Mouse (Mus musculus): Measurements from ENCODE around the gene Csmd2.
"Not testable (repeated sequence)": the region's sequence is repeated elsewhere in the genome, so short reads cannot be mapped to it uniquely, and the experiment has no call there.

Gene Csmd2

DNA sequence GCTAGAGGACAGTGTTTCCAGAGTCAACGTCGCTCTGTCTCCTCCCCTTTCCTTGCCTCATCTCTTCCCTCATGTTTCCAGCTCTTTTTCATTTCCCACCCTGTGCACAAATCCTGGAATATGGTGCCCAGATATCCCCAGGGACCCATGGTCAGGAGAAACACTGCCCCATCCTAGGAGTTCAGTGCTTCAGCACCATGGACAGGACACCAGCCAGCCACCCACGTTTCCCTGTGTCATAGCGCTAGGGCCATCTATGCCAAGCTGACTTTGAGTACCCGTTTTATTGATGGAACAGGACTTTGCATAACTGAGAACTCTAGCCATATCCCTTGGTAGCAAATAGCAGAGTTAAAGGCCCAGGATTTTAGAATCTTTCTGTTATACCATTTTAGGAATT, 55.0 kb downstream of the Csmd2 start:
- no peak for DNase-seq (ENCODE audit: low spot score in 2 of 2)

DNA sequence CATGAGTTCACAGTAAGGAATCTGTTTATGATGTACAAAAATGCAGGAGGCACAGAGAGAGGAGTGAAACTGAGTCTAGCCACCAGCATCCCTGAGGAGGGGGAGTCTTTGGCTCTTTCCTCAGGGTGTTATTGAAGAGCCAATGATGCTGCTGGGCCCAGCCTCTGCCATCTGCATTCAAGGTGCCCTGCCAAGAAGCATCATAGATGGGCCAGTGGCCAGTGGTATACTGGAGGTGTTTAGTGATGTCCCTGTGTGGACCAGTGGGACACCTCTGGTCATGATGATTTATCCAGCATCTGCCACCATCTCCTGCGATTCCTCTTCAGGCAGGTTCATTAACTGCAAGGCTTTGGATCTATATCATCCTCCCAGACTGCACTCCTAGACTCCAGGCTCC, 61.1 kb downstream of the Csmd2 start:
- DNase-seq (ENCODE audit: low spot score in 2 of 2): peak in 1 of 2 experiments; percentile 40

DNA sequence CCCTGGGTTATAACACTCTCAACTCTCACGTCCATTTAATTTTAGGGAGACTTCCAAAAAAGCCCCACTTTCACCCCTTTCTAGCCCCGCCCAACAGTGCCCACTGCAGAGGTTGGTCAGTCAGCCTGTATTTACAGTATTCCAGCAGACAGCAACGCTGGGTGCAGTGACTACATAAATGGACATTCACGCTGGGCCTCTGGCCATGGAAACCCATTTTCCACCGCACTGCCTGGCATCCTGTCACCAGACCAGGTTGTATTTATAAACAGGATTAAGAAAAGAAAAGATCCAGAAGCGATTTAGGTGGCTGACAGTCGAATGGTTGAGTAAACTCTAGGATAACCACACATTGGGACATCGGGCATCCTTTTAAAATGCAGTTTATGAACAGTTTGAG, 65.0 kb downstream of the Csmd2 start:
- no peak for DNase-seq (ENCODE audit: low spot score in 2 of 2)

DNA sequence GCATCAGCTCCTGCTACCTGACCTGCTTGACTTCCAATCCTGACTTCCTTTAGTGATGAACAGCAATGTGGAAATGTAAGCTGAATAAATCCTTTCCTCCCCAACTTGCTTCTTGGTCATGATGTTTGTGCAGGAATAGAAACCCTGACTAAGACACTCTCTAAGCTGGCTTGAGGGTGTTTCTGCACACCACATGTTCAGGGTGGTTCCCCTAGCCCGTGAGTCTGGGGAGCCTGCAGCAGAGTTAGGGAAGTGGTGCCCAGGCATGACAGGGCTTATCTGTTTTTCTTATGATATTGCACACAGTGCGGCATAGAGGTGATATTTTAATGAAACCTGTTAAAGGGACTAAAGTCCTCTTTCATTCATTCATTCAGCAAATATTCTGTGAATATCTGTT, 73.6 kb downstream of the Csmd2 start:
- not testable (repeated sequence) for DNase-seq (ENCODE audit: low spot score in 2 of 2)

DNA sequence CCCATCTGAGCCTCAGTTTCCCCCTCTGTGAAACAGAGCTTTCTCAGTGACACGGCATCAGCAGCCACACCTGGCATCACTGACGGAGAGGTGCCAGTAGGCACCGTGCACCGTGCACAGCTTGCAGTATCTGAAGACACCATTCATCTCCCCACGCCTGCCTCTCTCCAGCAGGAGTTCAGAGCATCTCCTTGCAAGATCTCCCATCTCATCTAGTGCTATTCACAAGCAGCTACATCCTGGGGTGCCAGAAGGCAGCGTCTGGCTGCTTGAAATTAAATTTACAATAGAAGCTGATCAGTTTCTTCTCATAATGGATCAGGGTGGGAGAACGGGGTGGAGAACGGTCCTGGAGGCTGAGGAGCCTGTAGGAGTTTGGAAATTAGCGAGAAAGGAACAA, 79.5 kb downstream of the Csmd2 start:
- no peak for DNase-seq (ENCODE audit: low spot score in 2 of 2)

DNA sequence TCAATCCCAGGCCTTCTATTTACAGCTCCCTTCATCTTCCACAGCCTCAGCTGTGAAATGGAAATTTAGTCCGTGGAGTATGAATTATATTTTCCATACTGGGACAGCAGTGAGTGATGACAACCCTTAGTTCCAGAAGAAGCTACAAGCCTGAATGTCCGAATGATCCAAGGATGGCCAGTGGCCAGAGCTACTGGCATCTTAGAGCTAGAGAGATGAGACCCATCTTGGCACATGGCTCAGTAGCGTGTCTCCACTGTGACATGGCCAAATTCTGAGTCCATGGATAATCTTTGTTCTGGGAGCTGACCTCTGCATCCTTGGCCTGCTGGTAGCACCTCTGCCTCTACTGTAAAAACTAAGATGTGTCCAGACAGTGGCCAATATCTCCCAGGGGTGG, 96.8 kb downstream of the Csmd2 start:
- no peak for DNase-seq (ENCODE audit: low spot score in 2 of 2)

DNA sequence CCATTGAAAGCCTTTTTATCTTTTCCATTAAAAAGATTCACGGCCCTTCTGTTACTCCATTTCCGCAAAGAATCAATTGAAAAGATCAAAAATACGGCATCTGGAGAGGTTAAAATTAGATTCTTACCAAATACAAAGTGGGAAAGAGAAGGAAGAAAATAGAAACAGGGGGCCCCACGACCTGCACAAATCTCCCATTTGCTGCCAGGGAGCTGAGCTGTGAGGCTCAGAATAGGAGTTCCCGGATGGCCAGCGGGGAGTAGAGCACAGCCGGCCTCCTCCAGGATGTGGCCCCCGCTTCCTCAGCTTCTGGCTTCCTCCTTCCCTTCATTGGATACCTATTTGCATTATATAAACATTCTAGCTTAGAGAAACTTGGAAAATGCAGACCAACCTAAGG, 97.4 kb downstream of the Csmd2 start:
- no peak for DNase-seq (ENCODE audit: low spot score in 2 of 2)

DNA sequence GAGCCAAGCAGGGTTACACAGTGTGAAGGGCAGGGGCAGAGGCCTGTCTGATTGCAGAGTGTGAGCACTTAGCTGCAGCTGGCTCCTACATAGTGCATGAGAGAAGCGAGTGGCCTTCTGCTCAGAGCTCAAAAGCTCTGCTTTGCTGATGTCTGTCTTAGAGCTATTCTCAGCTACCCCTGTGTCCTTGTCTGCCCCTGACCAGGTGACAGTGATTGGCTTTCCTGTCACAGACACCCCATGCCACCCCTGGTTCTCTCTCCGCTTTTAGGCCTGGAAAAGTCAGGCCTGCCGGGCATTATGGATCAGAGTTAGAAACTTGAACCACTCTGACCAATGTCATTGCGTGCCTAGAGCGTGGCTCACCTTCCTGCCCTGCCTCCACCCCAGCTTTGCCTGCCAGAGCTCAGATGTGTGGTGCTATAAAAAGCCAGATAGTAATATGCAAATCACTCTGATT, 99.5 kb downstream of the Csmd2 start:
- no peak for DNase-seq (ENCODE audit: low spot score in 2 of 2)

DNA sequence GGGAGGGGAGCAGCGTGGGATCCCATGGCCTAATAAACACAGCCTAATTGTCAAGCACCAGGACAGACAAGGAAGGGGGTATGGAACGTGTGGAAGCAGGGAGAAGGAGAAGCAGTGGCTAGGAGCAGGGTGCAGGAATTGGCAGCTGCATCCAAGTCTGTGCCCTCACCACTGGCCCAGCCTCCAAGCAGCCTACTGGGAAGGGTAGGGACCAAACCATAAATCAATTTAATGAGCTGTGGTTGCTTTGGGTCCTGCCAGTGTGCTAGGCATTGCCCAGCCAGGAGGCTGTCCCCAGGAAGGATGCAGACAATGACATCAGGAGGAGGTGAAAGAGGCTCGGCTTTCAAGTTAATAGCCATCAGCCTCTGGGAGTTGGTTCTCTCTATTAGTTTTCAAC, 100.0 kb downstream of the Csmd2 start:
- no peak for DNase-seq (ENCODE audit: low spot score in 2 of 2)

DNA sequence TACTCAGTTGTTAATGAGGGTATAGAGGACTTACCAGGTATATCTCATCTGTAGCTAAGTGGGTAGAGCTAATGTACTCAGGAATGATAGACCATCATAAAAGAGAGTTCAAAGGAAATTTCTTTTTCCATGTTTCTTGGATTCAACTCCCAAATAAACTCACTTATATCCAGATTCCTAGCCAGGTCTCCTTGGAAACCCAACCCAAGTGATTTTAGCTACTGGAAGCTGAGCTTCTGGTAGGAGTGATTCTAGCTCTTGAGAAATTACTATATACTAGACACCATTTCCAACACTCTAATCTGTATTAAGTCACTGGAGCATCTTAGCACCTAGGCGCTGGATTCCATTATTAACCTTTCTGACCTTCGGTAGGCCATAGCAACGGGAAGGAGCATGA, 100.6 kb downstream of the Csmd2 start:
- no peak for DNase-seq (ENCODE audit: low spot score in 2 of 2)

DNA sequence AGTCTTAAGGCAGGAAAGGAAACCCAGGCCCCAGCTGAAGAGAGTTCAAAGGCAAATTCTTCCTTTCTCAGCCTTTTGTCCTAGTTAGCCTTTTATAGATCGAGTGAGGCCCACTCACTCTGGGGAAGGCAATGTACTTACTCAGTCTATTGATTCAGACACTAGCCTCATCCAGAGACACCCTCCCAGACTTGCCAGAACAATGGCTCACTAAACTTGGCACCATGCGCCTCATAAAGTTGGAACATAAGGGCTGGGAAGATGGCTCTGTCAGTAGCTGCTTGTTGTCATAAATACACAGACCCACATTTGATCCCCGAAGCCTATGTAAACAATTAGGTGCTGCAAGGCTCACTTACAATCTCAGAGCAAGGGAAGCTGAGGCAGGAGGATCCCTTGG, 104.3 kb downstream of the Csmd2 start:
- DNase-seq (ENCODE audit: low spot score in 2 of 2): no peak

DNA sequence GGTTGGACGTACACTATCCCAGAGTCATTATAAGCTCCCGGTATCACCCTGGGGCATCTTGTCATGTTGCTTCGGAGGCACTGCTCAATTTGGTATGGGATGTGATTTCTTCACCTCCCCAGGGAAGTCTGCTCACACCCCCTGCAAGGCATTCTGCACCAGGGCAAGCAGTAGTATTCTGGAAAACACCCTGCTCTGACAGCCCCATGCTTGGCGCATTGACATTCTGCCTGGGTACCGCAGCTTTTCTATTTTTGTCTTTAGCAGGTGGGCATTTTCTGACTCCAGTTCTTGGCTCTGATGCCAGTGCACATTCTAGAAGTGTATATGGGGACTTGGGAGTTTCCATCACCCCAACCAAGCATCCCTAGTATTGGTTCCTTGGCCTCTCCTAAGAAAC, 111.9 kb downstream of the Csmd2 start:
- no peak for DNase-seq (ENCODE audit: low spot score in 2 of 2)

DNA sequence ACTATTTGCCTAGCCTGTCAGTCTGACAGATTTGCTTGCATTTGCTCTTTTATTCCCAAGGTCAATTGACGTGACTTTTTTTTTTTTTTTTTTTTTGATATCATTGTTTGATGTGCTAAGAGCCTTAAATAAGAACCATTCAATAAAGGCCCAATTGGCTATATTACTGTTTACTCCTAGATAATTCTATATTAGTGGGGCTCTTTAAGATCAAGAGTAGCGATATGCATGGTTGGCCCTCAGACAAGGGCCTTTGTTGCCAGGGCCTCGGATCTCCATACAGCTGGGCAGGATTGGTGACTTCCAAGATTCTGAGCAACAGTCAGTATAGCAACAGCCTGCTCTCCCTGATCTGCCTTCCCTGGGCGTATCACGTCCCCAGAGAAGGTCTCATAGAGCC, 112.9 kb downstream of the Csmd2 start:
- DNase-seq (ENCODE audit: low spot score in 2 of 2): no peak

DNA sequence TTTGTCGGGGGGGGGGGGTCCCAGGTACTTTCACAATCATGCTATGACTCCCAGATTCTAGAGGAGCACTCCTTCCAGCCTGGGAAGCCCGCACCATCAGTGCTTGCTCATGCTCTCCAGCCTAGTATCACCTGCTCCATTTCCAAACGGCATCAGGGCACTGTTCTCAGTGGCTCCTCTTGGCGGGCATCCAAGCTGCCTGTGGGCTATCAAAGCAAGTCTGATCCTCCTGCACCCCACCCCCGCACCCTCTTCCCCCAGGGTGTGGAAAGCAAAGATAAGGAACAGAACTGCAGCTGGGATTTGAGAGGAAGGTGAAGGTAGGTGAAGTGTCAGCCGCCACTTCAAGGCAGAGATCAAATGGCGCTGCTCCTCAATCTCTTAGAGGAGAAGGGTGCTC, 128.7 kb downstream of the Csmd2 start:
- DNase-seq (ENCODE audit: low spot score in 2 of 2): no peak

DNA sequence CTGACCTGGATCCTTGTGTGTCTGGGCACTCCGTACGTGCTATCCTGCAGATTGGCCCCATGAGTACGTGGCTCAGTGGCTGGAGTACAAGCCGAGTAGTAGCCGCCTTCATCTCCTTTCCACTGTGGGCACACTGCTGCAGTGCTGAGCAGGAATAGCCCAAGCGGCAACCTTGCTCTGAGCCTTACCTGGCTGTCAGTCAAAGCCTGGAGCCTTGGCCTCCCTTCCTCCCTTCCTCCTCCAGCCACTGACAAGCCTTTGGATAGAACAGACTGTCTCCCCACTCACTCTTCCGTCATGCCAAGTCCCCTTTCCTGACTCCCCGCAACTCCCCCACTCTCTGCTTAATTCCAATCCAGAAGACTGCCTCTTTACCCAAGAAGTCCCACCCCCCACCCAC, 135.6 kb downstream of the Csmd2 start:
- DNase-seq (ENCODE audit: low spot score in 2 of 2): no peak

DNA sequence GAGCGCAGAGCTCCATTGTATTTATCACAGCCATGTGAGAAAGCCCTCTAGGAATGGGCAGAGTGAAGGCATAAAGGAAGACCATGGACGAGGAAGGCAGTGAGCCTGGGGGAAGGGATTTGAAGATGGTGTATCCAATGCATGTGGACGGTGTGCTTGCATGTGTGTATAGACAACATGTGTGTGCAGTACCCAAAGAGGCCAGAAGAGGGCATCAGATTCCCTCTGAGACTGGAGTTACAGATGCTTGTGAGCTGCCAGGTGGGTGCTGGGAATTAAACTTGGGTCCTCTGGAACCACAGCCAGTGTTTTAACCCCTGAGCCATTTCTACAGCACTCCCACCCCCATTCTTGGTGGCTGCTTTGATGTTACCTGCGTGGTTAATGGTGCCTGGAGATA, 137.1 kb downstream of the Csmd2 start:
- no peak for DNase-seq (ENCODE audit: low spot score in 2 of 2)

DNA sequence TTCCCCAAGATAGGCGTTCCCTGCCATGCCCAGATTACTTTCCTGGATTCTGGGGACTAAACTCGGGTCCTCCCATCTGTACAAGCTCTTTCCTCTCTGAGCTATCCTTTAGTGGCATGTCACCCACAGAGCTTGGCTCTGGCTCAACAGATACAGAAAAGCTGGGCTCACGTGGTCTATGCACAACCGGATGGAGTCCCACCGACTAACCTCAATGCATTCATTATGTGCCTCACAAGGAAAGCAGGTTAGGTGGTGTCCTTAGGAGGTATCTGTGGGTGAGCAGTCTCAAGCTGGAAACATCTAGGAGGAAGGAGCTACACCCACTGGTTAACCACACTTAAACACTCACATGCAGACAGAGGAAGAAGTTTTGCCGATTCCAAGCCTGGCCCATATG, 140.9 kb downstream of the Csmd2 start:
- no peak for DNase-seq (ENCODE audit: low spot score in 2 of 2)

DNA sequence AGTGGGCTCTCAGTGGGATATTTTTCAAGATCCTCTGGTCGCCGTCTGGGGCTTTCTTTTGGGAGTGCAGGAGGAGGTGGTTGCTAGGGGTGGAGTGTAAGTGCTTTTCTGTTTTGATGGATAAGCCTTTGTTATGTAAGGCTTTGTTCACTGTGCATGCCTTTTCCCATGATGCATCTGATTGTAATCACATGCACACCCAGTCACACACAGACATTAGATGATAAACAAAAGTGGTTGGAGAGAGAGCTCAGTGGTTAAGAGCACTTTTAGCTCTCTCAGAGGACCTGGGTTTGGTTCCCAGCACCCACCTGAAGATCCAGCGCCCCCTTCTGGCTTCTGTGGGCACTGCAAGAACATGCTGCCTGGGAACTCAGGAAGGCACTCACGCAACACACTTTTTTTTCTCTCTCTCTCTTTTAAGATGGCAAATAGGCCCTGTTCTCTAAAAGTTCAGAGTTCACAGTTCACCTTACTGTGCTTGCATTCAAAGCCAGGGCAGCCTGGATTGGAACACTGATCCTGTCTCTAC, 143.0 kb downstream of the Csmd2 start:
- no peak for DNase-seq (ENCODE audit: low spot score in 2 of 2)

DNA sequence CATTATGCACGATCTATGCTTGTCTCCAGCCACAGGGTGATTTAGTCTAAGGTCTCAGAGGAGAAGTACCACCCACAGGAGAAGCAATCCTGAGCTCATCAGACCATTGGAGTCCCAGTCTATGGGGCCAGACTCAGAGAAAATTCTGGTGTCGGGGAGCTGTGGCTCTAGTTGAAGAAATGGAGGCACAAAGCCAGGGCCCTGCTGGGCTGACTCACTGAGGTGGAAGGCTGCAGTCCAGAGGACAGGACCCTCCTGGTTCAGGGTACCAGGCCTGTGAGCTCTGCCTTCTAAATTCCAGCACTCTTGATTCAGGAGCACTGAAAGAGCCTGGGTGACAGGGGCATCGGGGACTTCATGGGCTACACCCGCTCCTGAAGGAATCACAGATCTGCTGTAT, 144.0 kb downstream of the Csmd2 start:
- no peak for DNase-seq (ENCODE audit: low spot score in 2 of 2)

DNA sequence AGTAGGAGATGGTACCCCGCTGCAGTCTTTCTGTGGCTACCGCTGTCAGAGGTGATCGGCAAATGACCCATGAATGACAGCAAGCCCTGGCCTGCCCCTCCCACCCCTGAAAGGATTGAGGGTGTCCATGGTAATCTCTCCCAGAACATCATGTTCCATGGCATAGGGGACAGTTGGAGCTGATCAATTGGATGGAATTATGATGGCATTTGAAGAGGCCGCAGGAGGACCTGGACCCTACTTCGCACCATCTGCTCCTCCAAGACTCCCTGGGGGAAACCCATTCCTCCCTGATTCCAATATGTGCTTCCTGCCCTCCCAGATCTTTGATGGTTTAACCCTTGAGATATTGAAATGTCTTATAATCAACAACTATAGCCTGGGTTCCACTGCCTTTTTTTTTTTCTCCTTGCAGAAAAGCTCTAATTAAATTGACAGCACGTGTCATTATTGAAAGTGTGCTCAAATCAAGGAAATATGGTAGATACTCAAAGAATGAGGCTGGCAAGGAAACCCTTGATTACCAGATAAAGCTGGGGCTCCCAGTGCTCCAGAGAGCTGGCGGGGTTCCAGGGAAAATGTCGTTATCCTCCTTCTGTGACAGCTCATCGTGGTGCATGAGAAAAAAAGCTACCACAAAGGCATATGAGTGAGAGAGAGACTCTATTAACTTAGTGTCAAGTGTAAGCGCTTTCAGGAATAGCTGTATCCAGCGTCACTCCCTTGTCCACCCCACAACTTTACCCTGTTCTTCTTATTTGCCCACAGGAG, 145.4 kb downstream of the Csmd2 start:
- DNase-seq (ENCODE audit: low spot score in 2 of 2): peak in 1 of 2 experiments; percentile 59

DNA sequence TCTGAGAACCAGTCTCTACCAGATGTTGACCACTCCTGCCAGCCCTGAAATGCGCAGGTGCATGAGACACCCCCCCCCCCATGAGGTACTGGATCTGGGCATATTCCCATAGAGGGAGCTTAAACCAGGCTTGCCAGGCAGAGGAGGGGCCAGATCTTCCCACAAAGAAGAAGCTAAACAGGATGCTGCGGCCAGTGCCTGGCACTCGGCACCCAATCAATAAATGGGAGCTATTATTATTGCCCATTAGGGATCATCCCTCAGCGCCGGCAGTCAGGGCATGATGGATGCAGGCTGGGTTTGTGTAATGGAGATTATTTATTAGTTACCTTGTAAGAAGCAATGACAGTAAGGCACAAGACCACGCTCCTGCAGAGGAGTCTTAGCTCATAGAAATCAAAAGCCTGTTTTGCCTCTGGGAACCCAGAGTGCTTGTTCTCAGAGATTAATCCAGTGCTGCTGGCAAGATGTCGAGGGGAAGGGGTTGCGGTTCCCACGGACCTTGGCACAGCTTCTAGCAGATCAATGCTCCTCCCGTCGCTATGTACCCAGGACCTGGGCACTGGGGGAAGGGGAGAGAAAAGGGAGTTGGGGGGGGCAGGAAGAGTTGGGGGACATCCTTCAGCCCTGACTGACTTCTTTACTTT, 146.8 kb downstream of the Csmd2 start:
- DNase-seq (ENCODE audit: low spot score in 2 of 2): no peak

DNA sequence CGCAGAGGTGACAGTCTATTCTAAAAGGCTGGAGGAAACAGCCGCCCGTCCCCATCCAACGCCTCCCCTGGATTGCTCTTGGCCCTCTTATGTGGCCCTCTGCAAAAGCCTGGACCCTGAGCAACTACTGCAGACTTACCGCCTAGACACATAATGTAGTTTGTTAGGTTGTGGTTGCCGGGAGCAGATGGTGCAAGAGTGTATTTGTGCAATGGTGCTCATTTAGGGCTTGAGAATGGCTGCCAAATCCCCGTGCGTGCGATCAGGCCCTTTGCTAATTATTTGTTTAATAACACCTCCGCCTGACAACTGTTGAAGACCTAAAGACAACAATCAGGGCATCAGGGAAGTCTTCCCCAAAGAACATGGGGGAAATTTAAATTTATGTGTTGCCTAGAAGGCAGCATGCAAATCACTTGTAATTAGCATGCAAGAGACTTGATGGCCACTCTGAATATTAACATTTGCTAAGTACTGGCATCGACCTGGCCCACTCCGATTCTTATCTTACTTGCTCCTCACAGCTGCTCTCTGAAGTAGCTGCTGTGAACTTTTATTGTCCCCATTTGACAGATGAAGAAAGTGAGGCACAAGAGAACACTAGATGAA, 147.5 kb downstream of the Csmd2 start:
- DNase-seq (ENCODE audit: low spot score in 2 of 2): no peak

DNA sequence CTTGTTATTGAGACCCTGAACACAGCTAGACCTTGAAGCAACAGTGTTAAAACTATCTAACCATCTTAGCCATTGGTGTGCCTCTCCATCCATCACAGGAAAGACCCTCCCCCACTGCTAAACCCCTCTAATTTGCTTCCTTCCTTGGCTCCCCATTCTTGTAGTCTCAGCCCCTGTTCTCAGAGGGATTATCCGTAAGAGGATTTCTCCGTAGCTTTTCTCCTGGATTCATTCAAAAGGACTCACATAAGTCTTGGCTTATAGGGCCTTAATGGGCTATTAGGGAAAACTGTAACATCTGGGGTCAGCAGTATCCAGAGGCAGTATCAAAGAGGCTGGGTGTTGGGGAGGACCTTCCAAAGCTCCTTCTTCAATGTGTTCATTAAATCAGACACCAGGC, 152.3 kb downstream of the Csmd2 start:
- no peak for DNase-seq (ENCODE audit: low spot score in 2 of 2)
